Mouse (Mus musculus) granulocyte monocyte progenitor cell, adult 5-6 weeks (primary cell): ENCODE measurements around the gene Stxbp5l. TPM values are rescaled to one million over a fixed set of nuclear protein-coding genes. Genes with fewer than 3 reads are reported as not detected.
A peak's percentile ranks its signal among the peaks of the same experiment; 100 is the strongest.
"Not testable (repeated sequence)": the region's sequence is repeated elsewhere in the genome, so short reads cannot be mapped to it uniquely, and the experiment has no call there.

ENCODE experiments used
- ATAC-seq: replicated peaks from 2 replicates; pipeline ENCODE4 v1.8.0; 2016; ENCODE audit warnings: mild to moderate bottlenecking, moderate TSS enrichment, inconsistent platforms; ENCODE audit not compliant: poor library complexity, severe bottlenecking
- total RNA-seq, 2 experiments: library from RNA; stranded (forward) in 1 of 2; stranded (reverse) in 1 of 2; fragments of 200-712, 200-1000 nt in 1 of 2; fragments of >200 nt in 1 of 2; fragmentation: Nextera tagmentation in 1 of 2; gene quantifications; 2 replicates each; pipeline ENCODE4 v1.2.3; 2014 to 2017

The Stxbp5l gene
- total RNA-seq (2014; fragmentation: Nextera tagmentation): not detected in 2 replicates
- not detected in 2 replicates for total RNA-seq (2017)

DNA sequence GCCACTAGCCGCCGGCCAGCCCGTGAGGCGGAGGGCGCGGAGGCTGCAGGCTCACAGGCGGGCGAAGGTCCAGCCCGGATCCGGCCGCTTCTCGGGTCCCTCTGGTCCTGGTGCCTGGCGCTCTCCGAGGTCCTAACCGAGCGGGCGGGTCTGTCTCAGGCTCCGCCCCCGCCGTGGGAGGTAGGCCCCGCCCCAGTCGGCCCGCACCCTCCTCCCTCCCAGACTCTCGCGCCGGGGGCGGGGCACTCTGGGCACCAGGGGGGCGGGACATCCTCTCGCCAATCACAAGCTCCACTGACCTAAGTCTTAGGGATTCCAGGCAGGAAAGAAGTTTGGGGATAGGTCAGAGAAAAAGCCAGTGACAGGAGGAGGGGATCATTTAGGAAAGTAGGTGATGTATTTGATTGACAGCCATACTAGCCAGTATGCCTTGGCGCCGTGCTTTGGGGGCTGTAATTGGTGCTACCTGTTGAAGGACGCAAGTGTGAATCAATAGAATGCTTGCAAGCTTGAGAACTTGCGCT lies at the start of gene Stxbp5l:
Gene Stxbp5l, minus strand, starts transcription at position 142 of the 524 bp plus-strand sequence.
- peak; percentile 99 for ATAC-seq

DNA sequence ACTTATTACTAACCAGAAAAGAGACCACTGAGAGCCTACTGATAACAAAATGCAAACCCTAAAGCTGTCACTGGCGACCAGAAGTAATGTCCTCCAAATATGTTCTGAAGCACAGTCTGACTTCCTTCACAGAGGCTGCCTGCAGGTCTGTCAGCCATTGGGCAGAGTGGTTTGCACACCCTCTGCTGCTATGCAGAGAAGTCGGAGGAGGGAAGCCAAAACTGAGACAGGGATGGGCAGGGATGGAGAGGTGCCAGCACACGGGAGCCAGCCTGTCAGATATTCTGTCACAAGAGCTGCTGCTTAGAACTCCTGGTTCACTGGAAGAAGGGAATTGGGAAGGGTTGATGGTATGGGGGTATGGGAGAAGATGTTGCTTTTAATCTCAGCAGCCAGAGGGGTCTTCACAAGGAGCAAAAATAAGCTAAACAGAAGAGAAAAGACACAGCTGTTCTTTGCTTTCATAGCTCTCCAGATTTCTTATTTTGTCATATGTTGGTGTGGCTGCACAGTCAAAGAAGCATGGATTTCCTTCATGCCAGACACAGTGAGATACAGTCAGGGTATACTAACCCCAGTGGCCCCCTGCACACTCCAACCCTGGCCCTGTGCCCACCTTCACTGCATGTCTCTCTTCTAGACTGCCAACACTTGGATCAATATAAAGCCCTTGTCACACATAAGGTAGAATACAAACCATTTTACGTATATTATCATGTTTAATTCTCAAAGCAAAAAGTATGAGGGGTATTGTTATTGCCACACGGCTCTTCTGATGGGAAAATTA lies 48.8 kb upstream of the Stxbp5l start:
- no peak for ATAC-seq

DNA sequence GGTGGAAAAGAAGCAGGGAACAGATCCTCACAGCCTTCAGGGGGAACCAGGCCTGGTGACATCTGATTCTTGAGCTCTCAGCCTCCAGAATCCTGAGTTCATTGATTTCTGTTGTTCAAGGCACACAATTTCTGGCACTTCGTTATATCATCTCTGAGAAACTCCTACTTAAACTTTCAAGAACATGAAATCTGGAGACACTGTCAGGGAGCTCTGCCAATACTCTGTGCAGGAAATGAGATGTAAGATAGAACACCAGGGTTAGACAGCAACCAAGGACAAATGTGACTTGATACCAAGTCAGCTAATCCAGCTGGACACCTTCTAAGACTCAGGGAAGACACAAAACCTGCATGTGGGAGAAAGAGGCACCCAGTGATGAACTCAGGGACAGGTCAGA lies 40.7 kb upstream of the Stxbp5l start:
- ATAC-seq: no peak

DNA sequence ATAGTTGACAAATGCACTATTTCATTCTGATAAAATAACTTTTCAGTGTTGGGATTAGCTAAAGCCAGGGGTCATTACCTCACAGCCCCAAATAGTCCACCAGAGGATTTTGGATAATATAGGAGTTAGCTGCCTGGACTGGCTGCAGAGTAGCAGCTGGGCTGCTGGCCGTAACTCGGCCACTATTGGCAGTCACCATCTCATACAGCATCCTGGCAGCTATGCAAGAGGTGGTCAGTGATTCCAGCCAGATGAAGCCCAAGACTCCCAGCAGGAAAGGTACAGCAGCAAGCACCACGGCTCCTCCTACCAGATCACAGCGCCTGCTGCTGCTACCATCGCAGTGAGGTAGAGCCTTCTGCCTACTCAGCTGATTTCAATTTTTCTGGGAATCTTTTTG lies 38.1 kb upstream of the Stxbp5l start:
- no peak for ATAC-seq

DNA sequence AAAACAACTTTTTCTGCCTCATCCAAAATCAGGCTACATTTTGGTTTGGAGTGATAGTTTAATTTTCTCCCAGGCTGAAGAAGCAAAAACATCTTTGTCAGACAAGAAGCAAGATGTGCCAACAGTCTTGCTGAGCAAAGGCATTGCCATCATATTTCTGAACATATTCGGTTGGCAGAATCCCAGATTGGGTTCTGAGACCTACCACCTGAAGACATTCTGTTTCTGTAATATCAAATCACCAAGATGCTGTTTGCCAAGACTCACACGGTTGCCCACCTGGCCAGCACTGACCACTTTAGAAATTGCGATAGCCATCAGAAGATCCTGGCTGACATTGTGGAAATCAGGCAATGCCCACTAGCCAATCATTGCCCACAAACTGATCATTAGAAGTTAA lies 37.1 kb upstream of the Stxbp5l start:
- ATAC-seq: no peak

DNA sequence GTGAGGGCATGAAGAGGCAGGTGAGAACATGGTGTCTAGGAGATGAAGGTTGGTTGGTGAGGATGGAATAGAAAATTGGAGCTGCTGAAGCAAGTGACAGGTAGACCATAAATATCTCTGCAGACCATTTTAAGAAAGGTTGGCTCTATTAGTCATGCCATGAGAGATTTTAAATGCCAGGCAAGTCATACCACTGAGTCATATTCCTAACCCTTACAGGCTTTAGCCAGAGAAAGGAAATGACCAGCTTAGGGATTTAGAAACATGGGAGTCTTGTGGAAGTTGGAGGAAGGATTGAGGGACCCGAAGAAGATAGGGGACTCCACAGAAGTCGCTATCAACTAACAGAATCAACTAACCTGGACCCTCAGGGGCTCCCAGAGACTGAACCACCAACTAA lies 35.8 kb upstream of the Stxbp5l start:
- ATAC-seq: no peak

DNA sequence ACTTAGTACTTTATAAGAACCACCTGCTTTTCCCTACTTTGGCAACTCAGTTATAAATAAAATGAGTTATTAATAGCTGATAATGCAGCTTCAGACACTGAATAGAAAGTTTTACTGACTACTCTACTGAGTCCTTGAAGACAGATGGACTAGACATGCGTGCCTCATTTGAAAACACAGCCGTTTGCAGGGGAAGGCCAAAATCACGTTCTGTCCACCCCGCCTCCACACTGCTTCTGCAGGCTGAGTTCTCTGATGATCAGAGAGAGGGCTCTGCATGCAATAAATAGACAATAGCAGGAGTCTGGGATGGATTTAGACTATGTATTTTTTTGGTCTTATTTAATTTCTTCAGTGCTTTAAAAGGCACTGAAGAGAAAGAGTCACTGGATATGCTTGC lies 20.8 kb upstream of the Stxbp5l start:
- ATAC-seq: no peak

DNA sequence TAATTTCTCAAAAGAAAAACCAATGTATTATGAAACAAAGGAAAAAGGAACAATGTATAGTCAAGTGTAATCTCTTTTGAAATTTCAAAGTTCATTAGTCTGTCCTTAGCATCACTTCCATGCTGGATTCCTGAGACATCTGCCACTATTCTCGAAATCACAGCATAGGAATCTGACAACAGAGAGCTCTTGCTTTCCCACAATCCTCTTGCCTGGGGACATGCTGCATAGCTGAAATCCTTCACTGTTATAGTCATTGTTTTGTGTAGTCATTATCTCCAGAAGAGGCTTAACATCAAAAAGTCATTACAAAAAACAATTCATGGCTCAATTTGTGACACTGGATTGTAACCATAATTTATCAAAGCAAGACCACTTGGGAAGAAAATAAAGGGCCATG lies 20.2 kb upstream of the Stxbp5l start:
- no peak for ATAC-seq

DNA sequence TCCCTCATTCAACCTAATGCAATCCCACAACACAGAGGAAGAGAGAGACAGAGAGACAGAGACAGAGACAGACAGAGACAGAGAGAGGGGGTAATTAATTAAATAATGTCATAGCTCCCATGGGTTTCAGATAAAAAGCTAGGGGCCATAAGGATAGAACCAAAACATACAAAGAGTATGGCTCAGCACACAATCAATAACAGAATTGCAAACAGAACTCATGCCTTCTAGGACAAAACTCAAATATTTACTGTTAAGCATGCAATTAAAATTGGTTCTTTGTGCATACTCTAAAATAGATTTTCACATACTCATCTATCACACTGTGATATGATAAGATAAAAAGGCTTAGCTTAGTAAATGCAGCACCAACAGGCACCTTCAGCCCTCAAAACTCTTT lies 5.2 kb upstream of the Stxbp5l start:
- ATAC-seq: no peak

DNA sequence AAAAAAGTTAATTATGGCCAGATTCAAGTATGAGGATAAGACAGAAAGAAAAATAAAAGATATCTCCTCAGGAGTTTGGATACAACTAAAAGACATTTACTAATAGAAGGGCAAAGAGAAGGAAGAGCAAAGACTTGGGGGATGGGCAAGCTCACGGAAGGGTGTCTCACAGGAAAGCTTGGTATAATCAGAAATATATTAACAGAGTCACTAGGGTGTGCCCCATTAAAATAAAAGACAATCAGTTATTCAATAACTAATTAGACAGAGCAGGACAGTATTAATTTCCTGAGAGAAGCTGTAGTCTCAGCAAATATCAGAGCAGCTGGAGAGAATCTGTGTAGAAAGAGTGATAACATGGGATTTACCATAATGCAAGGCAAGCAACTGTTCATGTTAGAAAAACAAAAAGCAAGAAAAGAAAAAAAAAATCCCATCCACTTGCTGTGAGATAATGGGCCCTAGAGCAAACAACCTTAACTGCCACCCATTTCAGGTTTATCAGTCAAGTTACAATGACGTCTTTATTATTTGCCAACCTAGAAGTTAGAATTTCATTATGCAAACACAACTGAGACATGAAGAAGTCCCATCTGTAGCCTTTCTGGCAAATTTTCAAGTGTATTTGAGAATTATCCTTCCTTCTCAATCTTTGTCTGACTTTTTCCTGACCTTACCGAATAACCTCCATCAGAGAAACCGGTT lies 4.6 kb upstream of the Stxbp5l start:
- ATAC-seq: no peak

DNA sequence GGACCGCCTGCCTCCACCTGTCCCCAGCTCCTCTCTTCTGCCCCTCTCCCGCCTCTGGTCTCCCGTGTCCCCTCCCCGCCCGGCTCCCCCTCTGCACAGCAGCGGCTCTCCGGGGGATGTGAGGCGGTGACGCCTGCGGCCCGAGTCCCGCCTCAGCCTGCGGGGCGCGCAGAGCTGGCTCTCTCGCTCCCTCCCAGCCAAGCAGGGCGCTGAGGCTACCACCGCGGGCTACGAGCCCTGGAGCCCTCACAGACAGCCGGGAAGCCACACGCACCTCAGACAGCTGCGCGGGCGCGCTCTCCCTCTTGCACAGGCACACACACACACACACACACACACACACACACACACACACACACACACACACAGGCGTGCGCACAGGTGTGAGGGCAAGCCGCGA lies 393 bp downstream of the Stxbp5l start:
- ATAC-seq: peak; percentile 34

DNA sequence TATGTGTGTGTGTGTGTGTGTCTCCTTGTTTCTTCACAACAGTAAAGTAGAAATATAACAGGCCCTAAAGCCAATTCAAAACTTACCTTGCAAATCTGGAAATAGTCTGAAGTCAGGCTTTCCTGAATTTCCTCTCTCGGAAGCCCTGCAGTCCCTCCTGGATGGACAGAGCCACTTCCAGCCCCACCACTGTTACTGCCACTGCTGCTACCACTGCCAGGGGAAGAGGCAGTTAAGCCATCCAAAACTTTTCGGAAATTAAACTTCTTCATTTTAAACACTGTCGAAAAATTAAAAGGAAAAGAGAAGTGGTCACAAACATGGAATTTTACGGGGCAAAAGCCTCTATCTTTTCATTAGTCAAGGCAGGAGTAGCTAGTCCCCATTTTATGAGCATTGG lies 1.3 kb downstream of the Stxbp5l start:
- no peak for ATAC-seq

DNA sequence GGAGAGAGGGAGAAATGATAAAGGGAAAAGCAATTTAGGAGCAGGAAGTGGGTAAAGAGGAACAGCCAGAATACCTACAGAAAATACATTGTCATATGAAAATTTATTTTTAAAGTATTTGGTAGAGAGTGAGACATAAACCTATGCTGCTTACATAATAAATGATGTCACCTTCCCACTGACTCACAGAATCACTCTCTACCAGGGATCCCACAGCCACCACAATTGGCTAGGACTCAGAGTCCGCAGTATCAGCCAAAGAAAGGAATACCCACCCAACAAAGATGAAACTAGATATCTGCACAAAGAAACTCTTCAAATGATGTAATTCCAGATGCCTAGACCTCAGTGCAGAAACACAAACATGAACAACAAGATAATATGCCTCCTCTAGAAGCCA lies 12.0 kb downstream of the Stxbp5l start:
- ATAC-seq: no peak

DNA sequence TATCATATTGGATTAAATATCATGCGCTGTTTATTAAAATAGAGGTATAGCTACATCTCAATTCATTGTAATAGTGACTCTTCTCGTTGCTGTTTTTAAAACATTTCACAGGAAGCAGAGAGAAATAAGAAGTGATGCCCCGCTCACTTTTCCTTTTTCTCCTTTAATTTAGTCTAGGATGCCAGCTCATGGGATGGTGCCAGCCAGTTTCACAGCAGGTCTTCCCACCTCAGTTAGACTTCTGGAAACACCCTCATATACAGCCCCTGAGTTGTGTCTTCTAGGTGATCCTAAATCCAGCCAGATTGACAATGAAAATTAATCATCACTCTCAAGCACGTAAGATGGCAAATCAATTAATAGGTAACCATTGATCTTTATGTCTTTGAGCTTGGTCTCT lies 17.3 kb downstream of the Stxbp5l start:
- ATAC-seq: no peak

DNA sequence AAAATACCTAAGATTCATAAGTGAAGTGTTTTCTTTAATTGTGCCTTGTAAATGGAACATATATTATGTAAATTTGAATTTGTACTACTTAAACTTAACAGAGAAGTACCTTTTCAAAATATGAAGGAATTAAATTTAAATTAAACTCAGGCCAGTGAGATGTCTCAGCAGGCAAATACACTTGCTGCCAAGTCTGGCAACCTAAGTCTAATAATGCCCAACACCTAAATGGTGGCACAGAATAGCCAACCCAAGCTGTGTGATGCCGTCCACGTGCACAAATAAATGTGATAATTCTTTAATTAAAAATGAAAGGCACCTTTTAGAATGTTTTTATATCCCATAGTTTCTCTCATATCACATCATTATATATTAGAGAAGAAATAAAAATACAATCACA lies 20.8 kb downstream of the Stxbp5l start:
- no peak for ATAC-seq

DNA sequence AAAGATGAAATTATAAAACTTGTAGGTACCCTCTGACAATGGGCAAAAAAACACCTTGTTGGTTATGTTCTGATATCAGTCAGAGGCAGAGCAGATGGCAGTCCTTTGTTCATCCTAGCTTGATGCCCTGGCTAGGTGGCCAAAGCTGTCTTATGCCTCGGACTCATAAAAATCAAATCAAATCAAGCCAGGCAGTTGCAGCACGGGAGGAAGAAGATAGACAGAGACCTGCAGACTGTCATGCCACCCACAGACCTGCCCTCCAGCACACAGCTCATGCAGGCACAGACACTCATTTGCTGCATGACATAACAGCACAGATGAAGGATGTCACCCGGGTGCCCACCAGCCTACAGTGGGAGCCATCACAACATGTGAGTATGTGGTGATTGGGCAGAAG lies 29.1 kb downstream of the Stxbp5l start:
- ATAC-seq: no peak

DNA sequence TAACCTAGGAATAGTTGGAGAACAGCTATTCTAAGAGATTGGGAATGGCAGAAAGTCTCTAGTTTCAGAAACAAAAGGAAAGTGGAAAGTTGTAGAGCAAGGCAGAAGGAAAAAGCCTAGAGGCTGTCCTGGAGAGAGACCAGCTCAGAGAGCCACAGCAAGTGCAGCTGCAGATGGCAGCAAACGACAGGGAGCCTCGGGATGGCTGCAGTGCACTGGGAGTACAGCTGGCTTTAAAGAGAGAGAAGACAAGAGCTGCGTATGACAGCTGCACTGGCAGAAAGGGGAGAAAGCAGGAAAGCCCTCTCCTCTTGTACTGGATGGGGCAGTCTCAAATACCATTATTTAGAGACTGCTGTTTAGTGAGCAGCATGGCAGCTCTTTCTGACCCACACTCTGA lies 37.7 kb downstream of the Stxbp5l start:
- ATAC-seq: no peak

DNA sequence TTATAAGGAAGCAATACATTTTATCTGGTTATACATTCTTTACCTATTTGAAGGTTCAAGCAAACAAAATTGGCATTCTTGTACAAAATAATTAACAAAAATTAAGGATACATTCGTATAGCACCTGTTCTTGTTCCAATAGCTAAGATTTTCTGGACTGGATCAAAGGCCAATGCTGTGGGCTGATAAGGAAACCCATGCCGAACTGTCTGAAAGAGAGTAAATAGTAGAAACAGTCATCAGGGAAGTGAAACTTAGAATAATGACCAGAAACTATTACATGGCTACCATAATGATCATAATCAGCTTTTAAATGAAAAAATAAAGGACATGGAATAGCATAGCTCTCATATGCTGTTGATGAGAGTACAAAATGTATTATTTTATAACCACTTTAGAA lies 39.8 kb downstream of the Stxbp5l start:
- no peak for ATAC-seq

DNA sequence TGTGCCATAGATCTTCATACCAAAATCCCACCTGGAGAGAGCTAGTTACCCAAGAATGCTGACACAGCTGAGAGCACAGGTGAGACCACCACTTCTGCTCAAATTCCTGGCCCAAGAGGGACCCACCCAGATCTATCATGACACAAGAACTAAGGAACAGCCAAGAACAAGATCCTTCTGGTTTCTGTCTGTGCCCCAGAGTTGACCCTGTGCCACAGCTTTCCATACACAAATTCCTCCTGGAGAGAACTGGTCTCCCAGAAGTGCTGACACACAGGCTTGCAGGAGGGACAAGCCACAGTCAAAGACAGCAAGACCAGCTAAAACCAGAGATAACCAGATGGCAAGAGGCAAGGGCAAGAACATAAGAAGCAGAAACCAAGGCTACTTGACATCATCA lies 43.3 kb downstream of the Stxbp5l start:
- not testable (repeated sequence) for ATAC-seq

DNA sequence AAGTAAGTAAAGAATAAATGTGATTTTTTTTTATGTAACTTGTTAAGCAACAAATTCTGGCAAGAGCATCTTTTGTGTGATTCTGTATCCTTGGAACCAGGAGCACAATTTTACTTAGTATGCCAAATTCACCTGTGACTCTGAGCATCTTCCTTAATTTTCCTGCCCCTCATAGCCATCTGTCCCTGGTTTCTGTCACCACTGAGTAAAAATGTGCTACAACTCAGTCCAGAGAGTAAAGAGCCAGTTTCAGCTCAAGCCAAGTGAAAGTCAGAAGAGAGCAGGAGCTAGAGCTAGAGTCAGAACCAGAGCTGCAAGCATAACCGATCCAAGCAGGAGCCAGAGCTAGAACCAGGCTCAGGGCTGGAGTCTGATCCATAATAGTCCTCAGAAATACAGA lies 46.6 kb downstream of the Stxbp5l start:
- no peak for ATAC-seq

DNA sequence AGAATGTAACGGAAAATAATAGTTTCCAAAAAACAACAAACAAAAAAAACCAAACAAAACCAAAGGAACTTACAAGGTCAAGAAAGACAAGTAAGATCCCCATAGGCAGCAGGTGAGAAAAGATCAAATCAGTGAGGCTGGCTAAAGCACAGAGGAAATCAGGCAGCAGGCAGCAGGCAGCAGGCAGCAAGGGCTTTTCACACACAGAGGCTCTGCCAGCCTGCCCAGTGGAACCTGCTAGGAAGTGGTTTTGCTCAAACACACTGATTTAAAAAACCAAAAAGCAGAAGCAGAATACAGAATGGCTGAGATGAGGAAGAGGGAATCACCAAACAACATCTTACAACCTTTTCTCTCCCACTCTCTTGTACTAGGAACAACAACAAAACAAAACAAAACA lies 47.2 kb downstream of the Stxbp5l start:
- no peak for ATAC-seq

DNA sequence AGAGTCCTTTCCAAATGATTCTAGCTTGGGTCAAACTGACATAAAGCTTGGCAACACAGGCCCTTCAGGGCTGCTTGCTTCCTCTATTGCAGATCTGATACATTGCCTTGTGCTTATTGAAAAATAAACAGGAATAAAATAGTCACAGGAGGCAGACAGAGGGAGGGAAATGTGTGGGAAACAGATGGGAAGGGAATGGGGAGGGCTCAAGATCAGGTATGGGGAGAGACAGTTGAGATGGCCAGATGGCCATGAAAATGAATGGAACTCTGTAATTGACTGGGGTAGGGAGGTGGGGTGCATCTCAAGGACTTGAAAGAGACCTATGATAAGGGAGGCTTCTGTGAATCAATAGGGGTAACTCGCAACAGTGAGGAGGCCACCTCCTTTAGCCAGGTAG lies 80.3 kb downstream of the Stxbp5l start:
- ATAC-seq: no peak
